Mouse (Mus musculus) ES-E14 (cell line): Measurements from ENCODE around the gene Zcrb1. TPM values are rescaled to one million over a fixed set of nuclear protein-coding genes. Genes with fewer than 3 reads are reported as not detected.
A peak's percentile ranks its signal among the peaks of the same experiment; 100 is the strongest.

Experiments
- DNase-seq: peaks from one replicate; pipeline ENCODE4 v3.0.0-alpha.2; 2013; ENCODE audit warnings: low read depth, low spot score
- H3K27ac ChIP-seq: 2 replicates; pipeline ENCODE4 v1.5.1; 2012; ENCODE audit warnings: low read depth, mild to moderate bottlenecking, low read length, moderate library complexity, mixed read lengths; ENCODE audit not compliant: poor library complexity, insufficient read depth, severe bottlenecking
- H3K36me3 ChIP-seq: 2 replicates; pipeline ENCODE4 v1.6.1; 2012; ENCODE audit warnings: mild to moderate bottlenecking, low read length, moderate library complexity, mixed read lengths; ENCODE audit not compliant: control insufficient read depth, poor library complexity, insufficient read depth, severe bottlenecking
- H3K4me1 ChIP-seq, 2 experiments: fragments of 150-350 bp in 1 of 2; sonication (generic) in 1 of 2; 2 replicates each; pipeline ENCODE4 v1.6.1; 2012; ENCODE audit warnings: low read length in 2 of 2, mild to moderate bottlenecking in 1 of 2, mixed read lengths in 1 of 2; ENCODE audit not compliant: control insufficient read depth in 2 of 2, insufficient read depth in 2 of 2, poor library complexity in 1 of 2
- H3K4me3 ChIP-seq, 2 experiments: fragments of 150-350 bp in 1 of 2; sonication (generic) in 1 of 2; 2 replicates each; pipeline ENCODE4 v1.5.1; 2012; ENCODE audit warnings: low read length in 2 of 2, low read depth in 1 of 2, mild to moderate bottlenecking in 1 of 2, mixed read lengths in 1 of 2; ENCODE audit not compliant: insufficient read depth in 1 of 2, poor library complexity in 1 of 2, severe bottlenecking in 1 of 2
- H3K9ac ChIP-seq: 2 replicates; pipeline ENCODE4 v1.6.1; 2012; ENCODE audit warnings: low read depth, mild to moderate bottlenecking, low read length, mixed read lengths; ENCODE audit not compliant: poor library complexity, insufficient read depth, severe bottlenecking
- H3K9me3 ChIP-seq: fragments of 150-350 bp; sonication (generic); 2 replicates; pipeline ENCODE4 v1.6.1; 2012; ENCODE audit warnings: low read depth, mild to moderate bottlenecking, low read length; ENCODE audit not compliant: control insufficient read depth, insufficient read depth
- CHD2 ChIP-seq: IDR thresholded peaks from 2 replicates; pipeline ENCODE4 v1.6.1; 2014; ENCODE audit warnings: mild to moderate bottlenecking, low read depth, low read length, inconsistent platforms
- HCFC1 ChIP-seq: IDR thresholded peaks from 2 replicates; pipeline ENCODE4 v1.6.1; 2012; ENCODE audit warnings: low read length, inconsistent platforms, borderline replicate concordance; ENCODE audit not compliant: insufficient read depth
- MAFK ChIP-seq: IDR thresholded peaks from 2 replicates; pipeline ENCODE4 v1.6.1; 2014; ENCODE audit warnings: mild to moderate bottlenecking, low read depth, low read length, inconsistent platforms; ENCODE audit not compliant: insufficient read depth
- ZC3H11A ChIP-seq: IDR thresholded peaks from 2 replicates; pipeline ENCODE4 v1.6.1; 2012; ENCODE audit warnings: low read depth, mild to moderate bottlenecking, inconsistent platforms, low read length, borderline replicate concordance
- ZNF384 ChIP-seq: IDR thresholded peaks from 2 replicates; pipeline ENCODE4 v1.6.1; 2012; ENCODE audit warnings: low read depth, low read length, inconsistent platforms
- in situ Hi-C, 2 experiments: fragments of 600-800 bp; cut with MboI; formaldehyde crosslinking; loops; one replicate each; pipeline ENCODE4 v1.15.1; 2025; ENCODE audit warnings: low sequenced_read_pairs in 2 of 2, inconsistent platforms in 1 of 2; ENCODE audit not compliant: unreplicated experiment in 2 of 2
- total RNA-seq: library from RNA; depleted of rRNA; stranded (reverse); fragments of 300-350 nt; gene quantifications from 2 replicates; pipeline ENCODE4 v1.2.3, GENCODE M21; 2012; rRNA removed

Gene Zcrb1
- total RNA-seq, result 23.1 and 34.8 TPM in 2 replicates

DNA sequence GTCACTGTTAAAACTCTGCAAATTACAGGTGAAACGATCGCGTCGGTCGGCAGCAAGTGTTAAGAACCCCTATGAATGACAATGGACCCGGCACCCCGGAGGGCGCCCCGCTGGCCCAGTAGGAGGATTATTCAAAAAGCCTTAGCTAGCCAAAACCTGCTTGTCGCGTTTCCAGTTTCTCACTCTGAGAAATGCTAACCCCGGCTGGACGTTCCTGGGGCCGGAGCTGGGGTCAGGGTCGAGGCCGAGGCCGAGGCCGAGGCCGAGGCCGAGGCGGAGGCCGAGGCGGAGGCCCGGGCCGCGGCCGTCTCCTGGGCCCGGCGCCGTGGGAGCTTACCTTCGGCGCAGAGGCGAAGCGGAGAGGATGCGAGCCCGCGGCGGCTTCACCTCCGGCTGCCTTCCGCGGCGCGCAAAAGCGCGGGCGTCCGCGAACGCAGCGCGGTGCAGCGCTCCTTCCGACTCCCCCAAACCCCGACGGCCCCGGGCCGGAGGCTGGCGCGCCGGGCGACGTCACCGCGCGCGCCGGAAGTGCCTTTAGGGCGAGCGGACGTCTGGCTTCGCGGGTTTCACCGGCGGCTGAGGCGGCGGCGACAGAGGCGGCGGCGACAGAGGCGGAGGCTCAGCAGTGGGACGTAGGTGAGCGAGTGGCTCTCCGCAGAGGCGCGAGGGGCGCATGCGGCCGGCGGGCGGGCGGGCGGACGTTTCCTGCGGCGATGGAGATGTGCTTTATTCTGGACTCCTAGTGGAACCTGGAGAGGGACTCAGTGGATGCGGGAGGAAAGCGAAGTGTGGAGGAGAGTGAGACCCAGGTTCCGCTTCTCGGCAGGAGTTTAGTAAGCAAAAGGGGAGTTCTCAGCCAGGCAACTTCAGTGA, at the start of gene Zcrb1, which contains the start of gene Pphln1:
TSS of gene Zcrb1 (minus strand) at position 509 of the 873 bp plus-strand sequence.
TSS of gene Pphln1 (plus strand) at position 525 of the 873 bp plus-strand sequence.
- Histone ChIP-seq H3K36me3 (peaks cover 2% of the 10 kb centered on the region; the same call in 1 of the 2 replicates), H3K4me3 (peak within 1 kb of the TSS; percentile 93 to 99), H3K4me1 (peaks cover 0 to 4% of the 10 kb centered on the region in 2 experiments; a peak in 1 of 4 replicates), H3K9me3 (no peaks in the 10 kb centered on the region), H3K27ac (peak within 1 kb of the TSS; percentile 82), H3K9ac (peak within 1 kb of the TSS; percentile 97)
- DNase-seq, result peak; percentile 53
- in situ Hi-C loops, result no loop called here
- TF ChIP-seq ZNF384, result no peak
- TF ChIP-seq CHD2, result no peak
- peak; percentile 78; the same call in 1 of the 2 replicates for TF ChIP-seq HCFC1

DNA sequence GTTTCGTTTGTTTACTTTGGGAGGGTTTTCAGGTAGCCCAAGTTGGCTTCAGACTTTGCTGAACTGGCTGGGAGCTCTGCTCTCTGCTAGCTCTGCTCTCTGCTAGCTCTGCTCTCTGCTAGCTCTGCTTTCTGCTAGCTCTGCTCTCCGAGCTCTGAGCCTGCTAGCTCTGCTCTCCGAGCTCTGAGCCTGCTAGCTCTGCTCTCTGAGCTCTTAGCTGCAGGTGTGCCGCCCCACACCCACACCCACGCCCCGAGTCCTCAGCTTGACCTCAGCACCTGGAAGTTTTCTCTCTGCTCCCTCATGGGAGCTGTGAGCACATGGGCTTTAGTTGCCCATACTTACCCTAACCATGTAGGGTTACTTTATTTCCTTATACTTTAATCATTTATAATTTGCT, 45.5 kb upstream of the Zcrb1 start:
- in situ Hi-C loops, result no loop called here
- H3K9me3 ChIP-seq, result peaks cover 10% of the 10 kb centered on the region; the same call in 1 of the 2 replicates
- TF ChIP-seq ZNF384 (no peak), HCFC1 (no peak), CHD2 (no peak), MAFK (no peak), ZC3H11A (no peak)
- no peaks in the 10 kb centered on the region for H3K4me1 ChIP-seq
- peaks cover 24% of the 10 kb centered on the region for H3K36me3 ChIP-seq
- no peak overlapping the region for H3K9ac ChIP-seq
- DNase-seq, result no peak
- no peak overlapping the region for H3K4me3 ChIP-seq
- H3K27ac ChIP-seq, result no peak overlapping the region

DNA sequence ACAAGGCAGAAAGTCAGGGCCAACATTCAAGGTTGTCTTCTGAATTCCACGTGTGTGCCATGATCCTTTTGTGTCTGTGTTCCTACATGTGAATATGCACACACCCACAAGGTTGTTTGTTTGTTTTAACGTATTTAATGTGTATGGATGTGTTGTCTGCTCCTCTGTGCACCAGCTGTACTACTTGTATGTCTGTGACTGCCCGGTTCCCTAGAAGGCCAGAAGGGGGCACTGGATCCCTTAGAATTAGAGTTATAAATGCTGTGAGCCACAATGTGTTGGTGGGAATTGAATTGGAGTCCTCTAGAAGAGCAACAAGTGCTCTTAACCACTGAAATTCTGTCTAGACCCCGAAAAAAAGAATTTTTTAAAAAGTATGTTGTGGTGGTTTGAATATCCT, 44.1 kb upstream of the Zcrb1 start:
- Histone ChIP-seq H3K4me1 (no peaks in the 10 kb centered on the region), H3K9ac (no peak overlapping the region), H3K27ac (no peak overlapping the region), H3K9me3 (peaks cover 10% of the 10 kb centered on the region; the same call in 1 of the 2 replicates), H3K4me3 (no peak overlapping the region), H3K36me3 (peaks cover 24% of the 10 kb centered on the region)
- TF ChIP-seq HCFC1 (no peak), CHD2 (no peak), MAFK (no peak), ZC3H11A (no peak), ZNF384 (no peak)
- DNase-seq, result no peak
- in situ Hi-C loops, result no loop called here

DNA sequence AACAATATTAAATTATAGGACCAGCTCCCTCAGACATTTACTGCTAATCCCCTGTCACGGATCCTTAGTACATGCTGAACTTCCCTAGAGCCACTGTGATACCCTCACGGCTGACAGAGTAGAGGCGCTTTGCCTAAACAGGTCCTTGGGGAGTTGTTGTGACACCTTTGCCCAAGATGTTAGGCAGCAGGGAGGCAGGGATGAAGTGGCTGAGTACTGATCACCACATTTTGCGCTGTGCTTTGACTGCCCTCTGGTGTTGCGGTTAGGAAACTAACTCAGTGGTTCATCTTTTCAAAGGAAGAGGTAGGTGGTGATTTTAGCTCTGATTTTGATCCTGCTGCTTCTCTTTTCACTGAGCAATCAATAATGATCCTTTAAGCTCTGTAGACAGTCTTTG, 40.5 kb upstream of the Zcrb1 start:
- H3K27ac ChIP-seq, result no peak overlapping the region
- in situ Hi-C loops, result no loop called here
- TF ChIP-seq ZC3H11A (peak; percentile 22; the same call in 1 of the 2 replicates), MAFK (no peak)
- peaks cover 14% of the 10 kb centered on the region for H3K36me3 ChIP-seq
- H3K4me3 ChIP-seq, result no peak overlapping the region
- 0 out of 4 replicates have a peak, but pooled peaks cover 0 to 2% of the 10 kb centered on the region in 2 experiments for H3K4me1 ChIP-seq
- peaks cover 8% of the 10 kb centered on the region; the same call in 1 of the 2 replicates for H3K9me3 ChIP-seq
- no peak overlapping the region for H3K9ac ChIP-seq
- DNase-seq, result no peak
